Mouse (Mus musculus) bone marrow, adult 2 months (tissue): ENCODE measurements around the gene Kcne1.

Experiments
- CTCF ChIP-seq: fragments of 200-500 bp; IDR thresholded peaks from 2 replicates; pipeline ENCODE4 v1.5.1; 2011; ENCODE audit warnings: low read length, control low read depth; ENCODE audit not compliant: control insufficient read depth, insufficient read depth
- POLR2A ChIP-seq: fragments of 200-500 bp; IDR thresholded peaks from 2 replicates; pipeline ENCODE4 v1.6.1; 2011; ENCODE audit warnings: low read depth, mild to moderate bottlenecking, control low read depth, low read length, borderline replicate concordance; ENCODE audit not compliant: control insufficient read depth

- TF ChIP-seq CTCF (no peak), POLR2A (peak; percentile 54; the same call in 1 of the 2 replicates)
Observed at GRCm38 (mm10) chr16:92300649-92301411, 58.4 kb downstream of the Kcne1 start, which contains the start of gene Smim11.
